In genomic region chr9:40521097-40521496, GRCm38 (mm10) we compare ENCODE assay signal across 23 mouse cellular contexts.
"Had no signal": no experiment of that assay in that cellular context is flagged by ENCODE, and none has a peak within 500 bp of the region (broad histone marks: within the 10 kb centered on the region; RNA-seq: fewer than 3 reads in every experiment).

No protein-coding gene starts in this region.

- ATAC-seq: hindbrain, embryonic 16.5 days; inflammation-experienced regulatory T-cells, adult 6 months; intestine, embryonic 15.5 days; intestine, postnatal 0 days; liver, embryonic 12.5 days had no signal

- H3K27me3 ChIP-seq: heart, embryonic 12.5 days; hindbrain, embryonic 13.5 days; intestine, embryonic 15.5 days; kidney, embryonic 15.5 days; limb, embryonic 13.5 days; limb, embryonic 15.5 days; liver, embryonic 12.5 days had no signal

- H3K9me3 ChIP-seq: heart, embryonic 10.5 days; heart, embryonic 12.5 days; hindbrain, embryonic 13.5 days; intestine, embryonic 15.5 days; kidney, embryonic 15.5 days; limb, embryonic 13.5 days; limb, embryonic 15.5 days; liver, embryonic 12.5 days had no signal

- H3K4me1 ChIP-seq: heart, embryonic 10.5 days; intestine, embryonic 15.5 days; limb, embryonic 13.5 days; limb, embryonic 15.5 days; liver, embryonic 12.5 days had no signal

- H3K4me2 ChIP-seq: heart, embryonic 12.5 days; hindbrain, embryonic 13.5 days; intestine, embryonic 15.5 days; kidney, embryonic 15.5 days; limb, embryonic 13.5 days; limb, embryonic 15.5 days; liver, embryonic 12.5 days had no signal

- H3K4me3 ChIP-seq: gastrocnemius, adult 2 months; heart, embryonic 10.5 days; heart, embryonic 12.5 days; hindbrain, embryonic 13.5 days; intestine, embryonic 15.5 days; kidney, embryonic 15.5 days; limb, embryonic 13.5 days; limb, embryonic 15.5 days; liver, embryonic 12.5 days had no signal

- DNase-seq: gastrocnemius, adult 2 months; gastrocnemius, postnatal 10 days; gastrocnemius, postnatal 25 days; heart, postnatal 10 days; kidney, adult 18-20 months; kidney, adult 9 months; kidney, postnatal 14 days; kidney, postnatal 36 days; layer of hippocampus, adult 9-11 months; layer of hippocampus, postnatal 36 days; left cerebral cortex, postnatal 4 days had no signal

- H3K9ac ChIP-seq: heart, embryonic 12.5 days; hindbrain, embryonic 13.5 days; intestine, embryonic 15.5 days; kidney, embryonic 15.5 days; limb, embryonic 13.5 days; limb, embryonic 15.5 days; liver, embryonic 12.5 days had no signal

- H3K36me3 ChIP-seq: heart, embryonic 10.5 days; heart, embryonic 12.5 days; hindbrain, embryonic 13.5 days; intestine, embryonic 15.5 days; kidney, embryonic 15.5 days; limb, embryonic 13.5 days; limb, embryonic 15.5 days; liver, embryonic 12.5 days had no signal

- H3K27ac ChIP-seq: gastrocnemius, adult 2 months; heart, embryonic 10.5 days; hindbrain, embryonic 13.5 days; intestine, embryonic 15.5 days; kidney, embryonic 15.5 days; kidney, postnatal 0 days; limb, embryonic 13.5 days; limb, embryonic 15.5 days; liver, embryonic 12.5 days had no signal
